Mouse (Mus musculus) MEL (cell line): ENCODE results near the gene Mfap4. TPM values are rescaled to one million over a fixed set of nuclear protein-coding genes. Genes with fewer than 3 reads are reported as not detected.

Experiments
- DNase-seq: peaks from one replicate; pipeline ENCODE4 v3.0.0; 2011; ENCODE audit warnings: low read depth, low spot score
- H3K27ac ChIP-seq: 2 replicates; pipeline ENCODE4 v1.5.1; 2012; ENCODE audit warnings: low read depth, mild to moderate bottlenecking, control low read depth, low read length, moderate library complexity; ENCODE audit not compliant: control insufficient read depth
- H3K27me3 ChIP-seq, 2 experiments: fragments of 150-350 bp in 1 of 2; sonication (generic) in 1 of 2; 2 replicates each; pipeline ENCODE4 v1.6.1; 2012; ENCODE audit warnings: low read length in 2 of 2, mild to moderate bottlenecking in 2 of 2, improper control_type of control experiment in 1 of 2, moderate library complexity in 1 of 2; ENCODE audit not compliant: insufficient read depth in 2 of 2, control insufficient read depth in 1 of 2
- H3K36me3 ChIP-seq, 2 experiments: 2 replicates each; pipeline ENCODE4 v1.6.1; 2012 to 2014; ENCODE audit warnings: low read length in 2 of 2, improper control_type of control experiment in 1 of 2, inconsistent platforms in 1 of 2, mild to moderate bottlenecking in 1 of 2; ENCODE audit not compliant: insufficient read depth in 2 of 2, control insufficient read depth in 1 of 2
- H3K4me1 ChIP-seq, 2 experiments: fragments of 150-350 bp in 1 of 2; sonication (generic) in 1 of 2; 2 replicates each; pipeline ENCODE4 v1.6.1; 2012; ENCODE audit warnings: low read length in 2 of 2, improper control_type of control experiment in 1 of 2, mild to moderate bottlenecking in 1 of 2; ENCODE audit not compliant: insufficient read depth in 2 of 2, control insufficient read depth in 1 of 2
- H3K4me3 ChIP-seq, 2 experiments: fragments of 150-350 bp in 1 of 2; sonication (generic) in 1 of 2; 2 replicates each; pipeline ENCODE4 v1.5.1; 2012; ENCODE audit warnings: low read depth in 2 of 2, low read length in 2 of 2, mild to moderate bottlenecking in 2 of 2, moderate library complexity in 2 of 2, control low read depth in 1 of 2, improper control_type of control experiment in 1 of 2; ENCODE audit not compliant: control insufficient read depth in 1 of 2, insufficient read depth in 1 of 2
- H3K79me2 ChIP-seq: 2 replicates; pipeline ENCODE4 v1.6.1; 2012; ENCODE audit warnings: mild to moderate bottlenecking, low read length, moderate library complexity; ENCODE audit not compliant: control insufficient read depth, poor library complexity, insufficient read depth
- H3K9ac ChIP-seq: 2 replicates; pipeline ENCODE4 v1.6.1; 2012; ENCODE audit warnings: low read depth, mild to moderate bottlenecking, control low read depth, low read length, moderate library complexity; ENCODE audit not compliant: control insufficient read depth, poor library complexity, severe bottlenecking
- H3K9me3 ChIP-seq: fragments of 150-350 bp; sonication (generic); replicated peaks from 2 replicates; pipeline ENCODE4 v1.6.1; 2012; ENCODE audit warnings: mild to moderate bottlenecking, low read length, improper control_type of control experiment, moderate library complexity; ENCODE audit not compliant: insufficient read depth
- BHLHE40 ChIP-seq: IDR thresholded peaks from 2 replicates; pipeline ENCODE4 v1.6.1; 2012; ENCODE audit warnings: low read depth, mild to moderate bottlenecking, inconsistent platforms, low read length, improper control_type of control experiment, borderline replicate concordance
- E2F4 ChIP-seq: IDR thresholded peaks from 2 replicates; pipeline ENCODE4 v1.6.1; 2011; ENCODE audit warnings: low read depth, low read length, improper control_type of control experiment, borderline replicate concordance
- ELF1 ChIP-seq: IDR thresholded peaks from 2 replicates; pipeline ENCODE4 v1.6.1; 2014; ENCODE audit warnings: low read depth, mild to moderate bottlenecking, inconsistent platforms, low read length, improper control_type of control experiment, moderate library complexity
- ETS1 ChIP-seq: IDR thresholded peaks from 2 replicates; pipeline ENCODE4 v1.6.1; 2012; ENCODE audit warnings: low read depth, mild to moderate bottlenecking, inconsistent platforms, low read length, improper control_type of control experiment, moderate library complexity
- GATA1 ChIP-seq: IDR thresholded peaks from 2 replicates; pipeline ENCODE4 v1.6.1; 2011; ENCODE audit warnings: low read depth, low read length, improper control_type of control experiment
- JUND ChIP-seq: IDR thresholded peaks from 2 replicates; pipeline ENCODE4 v1.6.1; 2011; ENCODE audit warnings: low read depth, mild to moderate bottlenecking, improper control_type of control experiment, low read length
- MAX ChIP-seq: IDR thresholded peaks from 2 replicates; pipeline ENCODE4 v1.6.1; 2011; ENCODE audit warnings: low read length, improper control_type of control experiment
- MAZ ChIP-seq: IDR thresholded peaks from 2 replicates; pipeline ENCODE4 v1.6.1; 2012; ENCODE audit warnings: low read depth, mild to moderate bottlenecking, inconsistent platforms, low read length, improper control_type of control experiment
- MEF2A ChIP-seq: IDR thresholded peaks from 2 replicates; pipeline ENCODE4 v1.6.1; 2014; ENCODE audit warnings: low read depth, mild to moderate bottlenecking, inconsistent platforms, low read length, improper control_type of control experiment; ENCODE audit not compliant: poor library complexity, insufficient replicate concordance, severe bottlenecking; ENCODE audit errors: extremely low read depth
- MXI1 ChIP-seq: IDR thresholded peaks from 2 replicates; pipeline ENCODE4 v1.6.1; 2011; ENCODE audit warnings: mild to moderate bottlenecking, low read depth, low read length, improper control_type of control experiment
- MYB ChIP-seq: IDR thresholded peaks from 2 replicates; pipeline ENCODE4 v1.6.1; 2011; ENCODE audit warnings: mild to moderate bottlenecking, low read depth, low read length, improper control_type of control experiment
- NELFE ChIP-seq: IDR thresholded peaks from 2 replicates; pipeline ENCODE4 v1.6.1; 2011; ENCODE audit warnings: low read depth, low read length, improper control_type of control experiment
- NRF1 ChIP-seq: IDR thresholded peaks from 2 replicates; pipeline ENCODE4 v1.6.1; 2014; ENCODE audit warnings: low read depth, mild to moderate bottlenecking, inconsistent platforms, low read length, improper control_type of control experiment, moderate library complexity; ENCODE audit not compliant: poor library complexity, insufficient read depth, severe bottlenecking
- POLR2AphosphoS2 ChIP-seq: IDR thresholded peaks from 2 replicates; pipeline ENCODE4 v1.6.1; 2011; ENCODE audit warnings: low read length, improper control_type of control experiment
- POLR2AphosphoS5 ChIP-seq: IDR thresholded peaks from 2 replicates; pipeline ENCODE4 v1.6.1; 2012; ENCODE audit warnings: low read depth, borderline replicate concordance, mild to moderate bottlenecking, inconsistent platforms, low read length, moderate library complexity, mixed read lengths
- TAL1 ChIP-seq: IDR thresholded peaks from 2 replicates; pipeline ENCODE4 v1.6.1; 2012; ENCODE audit warnings: mild to moderate bottlenecking, inconsistent platforms, low read length, moderate library complexity, mixed read lengths
- UBTF ChIP-seq: IDR thresholded peaks from 2 replicates; pipeline ENCODE4 v1.6.1; 2012; ENCODE audit warnings: low read depth, mild to moderate bottlenecking, inconsistent platforms, low read length, improper control_type of control experiment, moderate library complexity, borderline replicate concordance; ENCODE audit not compliant: insufficient read depth
- USF1 ChIP-seq: IDR thresholded peaks from 2 replicates; pipeline ENCODE4 v1.6.1; 2014; ENCODE audit warnings: low read depth, mild to moderate bottlenecking, inconsistent platforms, low read length, improper control_type of control experiment, moderate library complexity
- ZMIZ1 ChIP-seq: IDR thresholded peaks from 2 replicates; pipeline ENCODE4 v1.6.1; 2012; ENCODE audit warnings: low read depth, mild to moderate bottlenecking, inconsistent platforms, low read length, improper control_type of control experiment, moderate library complexity
- polyA plus RNA-seq, 2 experiments: library from polyadenylated mRNA; stranded (reverse) in 1 of 2; unstranded in 1 of 2; fragments of >175 nt in 1 of 2; fragments of >200 nt in 1 of 2; gene quantifications; 2 replicates each; pipeline versions ENCODE4 v1.2.1 to v1.2.4; 2012; ENCODE audit warnings: low replicate concordance in 2 of 2, low read depth in 1 of 2; ENCODE audit not compliant: insufficient read length in 2 of 2, insufficient read depth in 1 of 2, missing spikeins in 1 of 2
- total RNA-seq: library from RNA; depleted of rRNA; stranded (reverse); fragments of 300-350 nt; gene quantifications from 2 replicates; pipeline ENCODE4 v1.2.3, GENCODE M21; 2012

The Mfap4 gene
- total and polyA plus RNA-seq, 3 experiments = not detected

- no peak for TF ChIP-seq USF1
- Histone ChIP-seq H3K4me1 (0 out of 4 replicates have a peak, but pooled peaks cover 0 to 3% of the 10 kb centered on the region in 2 experiments), H3K36me3 (no peaks in the 10 kb centered on the region), H3K4me3 (no peak overlapping the region), H3K27ac (no peak overlapping the region), H3K9me3 (no peaks in the 10 kb centered on the region), H3K79me2 (no peaks in the 10 kb centered on the region), H3K27me3 (no peaks in the 10 kb centered on the region; a peak in 1 of 4 replicates), H3K9ac (no peak overlapping the region)
- no peak for DNase-seq
Observed at GRCm38 (mm10) chr11:61486458-61487219, 1.4 kb downstream of the Mfap4 start.

DNA sequence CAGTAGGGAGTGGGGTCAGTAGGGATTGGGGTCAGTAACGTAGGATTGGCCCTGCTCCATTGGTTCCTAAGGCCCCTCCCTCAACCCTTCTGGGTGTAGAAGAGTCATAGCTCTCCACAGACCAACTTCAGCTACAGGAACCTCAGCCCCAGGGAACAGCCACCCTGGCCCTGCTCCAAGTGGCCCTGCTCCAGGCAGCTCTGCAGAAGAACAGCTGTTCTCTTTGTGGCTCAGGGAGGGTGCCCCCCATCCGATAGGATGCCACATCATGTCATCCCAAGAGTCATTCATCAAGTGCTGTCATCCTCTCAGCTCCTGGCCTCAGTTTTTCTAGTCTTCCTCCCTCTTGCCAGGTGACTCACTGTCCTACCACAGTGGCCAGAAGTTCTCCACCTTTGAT is 2.2 kb downstream of the Mfap4 start:
- DNase-seq = peak; percentile 30
- H3K27me3 ChIP-seq = no peaks in the 10 kb centered on the region
- H3K79me2 ChIP-seq = no peaks in the 10 kb centered on the region
- H3K9ac ChIP-seq = no peak overlapping the region
- H3K4me1 ChIP-seq = no peaks in the 10 kb centered on the region
- H3K36me3 ChIP-seq = no peaks in the 10 kb centered on the region; a peak in 1 of 4 replicates
- H3K4me3 ChIP-seq = no peak overlapping the region
- no peak overlapping the region for H3K27ac ChIP-seq
- no peak for TF ChIP-seq BHLHE40
- peak; percentile 43; the same call in 1 of the 2 replicates for TF ChIP-seq ETS1
- H3K9me3 ChIP-seq = no peaks in the 10 kb centered on the region

- Histone ChIP-seq H3K4me1 (peaks cover 0 to 1% of the 10 kb centered on the region in 2 experiments; a peak in 1 of 4 replicates), H3K79me2 (no peaks in the 10 kb centered on the region), H3K4me3 (no peak overlapping the region), H3K27me3 (no peaks in the 10 kb centered on the region), H3K9ac (no peak overlapping the region), H3K27ac (no peak overlapping the region), H3K36me3 (no peaks in the 10 kb centered on the region; a peak in 2 of 4 replicates), H3K9me3 (no peaks in the 10 kb centered on the region)
- TF ChIP-seq POLR2AphosphoS2 (0 out of 2 replicates have a peak, but pooled peaks have one; percentile 34), MYB (no peak)
- no peak for DNase-seq
Observed at GRCm38 (mm10) chr11:61487936-61488335, 2.7 kb downstream of the Mfap4 start.

DNA sequence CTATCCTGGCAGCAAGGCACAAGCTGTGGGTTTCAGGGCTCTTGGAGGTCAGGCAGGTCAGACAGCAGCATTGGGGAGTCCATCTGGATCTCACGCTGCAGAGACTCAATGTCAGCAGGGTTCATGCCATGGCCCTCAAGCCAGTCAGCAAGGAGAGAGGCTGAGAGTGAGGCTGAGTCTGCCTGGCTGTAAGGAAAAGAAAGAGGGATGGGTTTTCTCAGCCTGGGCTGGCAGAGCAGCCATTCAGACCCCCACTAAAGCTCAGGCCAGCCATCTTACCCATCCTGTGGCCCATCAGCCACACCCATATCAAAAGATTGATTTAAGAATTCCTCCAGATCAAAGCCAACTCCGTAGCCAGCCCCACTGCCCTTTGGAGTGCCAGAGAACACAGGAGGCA is 3.9 kb downstream of the Mfap4 start:
- Histone ChIP-seq H3K4me1 (peaks cover 0 to 7% of the 10 kb centered on the region in 2 experiments; a peak in 2 of 4 replicates), H3K9ac (no peak overlapping the region), H3K27ac (no peak overlapping the region), H3K27me3 (no peaks in the 10 kb centered on the region), H3K79me2 (peaks cover 7% of the 10 kb centered on the region; the same call in 1 of the 2 replicates), H3K36me3 (peaks cover 0 to 3% of the 10 kb centered on the region in 2 experiments; a peak in 3 of 4 replicates), H3K9me3 (no peaks in the 10 kb centered on the region), H3K4me3 (no peak overlapping the region)
- no peak for DNase-seq
- TF ChIP-seq UBTF (no peak), TAL1 (no peak), ZMIZ1 (no peak), POLR2AphosphoS5 (no peak), GATA1 (no peak), JUND (no peak), MEF2A (no peak), MAZ (no peak), MAX (no peak), E2F4 (no peak), NRF1 (no peak), MXI1 (no peak), ELF1 (no peak), NELFE (no peak)
